Mouse (Mus musculus) G1E (cell line): Measurements from ENCODE around the gene Safb2.

ENCODE experiments used
- CTCF ChIP-seq: IDR thresholded peaks from 2 replicates; pipeline ENCODE4 v1.5.1; 2012; ENCODE audit warnings: low read depth, low read length, inconsistent platforms, mixed read lengths
- GATA1 ChIP-seq: IDR thresholded peaks from 2 replicates; pipeline ENCODE4 v1.6.1; 2012; ENCODE audit warnings: borderline replicate concordance, low read length, inconsistent platforms, mixed read lengths
- GATA2 ChIP-seq: IDR thresholded peaks from 2 replicates; pipeline ENCODE4 v1.6.1; 2012; ENCODE audit warnings: low read depth, low read length, inconsistent platforms, borderline replicate concordance
- POLR2AphosphoS5 ChIP-seq: IDR thresholded peaks from 2 replicates; pipeline ENCODE4 v1.6.1; 2012; ENCODE audit warnings: low read depth, low read length, inconsistent platforms; ENCODE audit not compliant: insufficient replicate concordance
- TAL1 ChIP-seq: conservative IDR thresholded peaks from 2 replicates; pipeline ENCODE4 v1.6.1; 2012; ENCODE audit warnings: low read depth, low read length, inconsistent platforms, mixed read lengths

DNA sequence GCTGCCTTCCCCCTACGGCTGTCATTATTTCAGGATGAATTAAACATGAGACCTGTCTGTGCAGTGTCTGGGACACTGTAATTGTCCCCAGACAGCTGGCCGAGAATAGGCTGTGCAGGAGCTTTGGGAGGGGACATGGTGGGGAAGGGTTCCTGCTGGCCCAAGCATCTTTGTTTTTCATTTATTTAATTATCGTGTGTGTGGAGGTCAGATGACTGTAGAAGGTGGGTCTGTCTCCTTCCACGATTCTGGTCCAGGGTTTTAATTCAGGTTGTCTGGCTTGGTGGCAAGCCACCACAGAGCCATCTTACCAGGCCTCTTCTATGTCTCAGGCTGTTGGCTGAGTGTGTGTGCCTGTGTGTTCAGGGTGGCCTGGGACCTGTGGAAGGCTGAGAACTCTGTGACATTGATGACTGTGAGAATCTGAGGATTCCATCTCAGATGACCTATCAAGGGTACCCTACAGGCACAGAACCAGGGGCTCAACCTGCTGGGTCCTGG lies 35.7 kb downstream of the Safb2 start:
- TF ChIP-seq TAL1 = no peak
- no peak for TF ChIP-seq CTCF
- TF ChIP-seq GATA1 = no peak
- TF ChIP-seq POLR2AphosphoS5 = no peak
- TF ChIP-seq GATA2 = no peak
